27 mouse cellular contexts compared by ENCODE assay signal in genomic region chr2:166203647-166204046, GRCm38 (mm10). TPM values are rescaled to one million over a fixed set of nuclear protein-coding genes. Genes with fewer than 3 reads are reported as not detected.
DNase-seq lines count a peak whose midpoint lies in the region; ATAC-seq and TF ChIP-seq lines count a peak whose summit lies in the region.
"Had no signal": no experiment of that assay in that cellular context is flagged by ENCODE, and none has a peak within 500 bp of the region (broad histone marks: within the 10 kb centered on the region; RNA-seq: fewer than 3 reads in every experiment).

No protein-coding gene starts in this region.

- H3K27ac ChIP-seq in heart, embryonic 15.5 days: peak overlapping the region; percentile 79
- H3K27ac ChIP-seq in intestine, embryonic 14.5 days (ENCODE audit: low read depth): 0 out of 2 replicates have a peak overlapping the region, but pooled peaks have one; percentile 19
- peak overlapping the region; percentile 62 for H3K27ac ChIP-seq in limb, embryonic 10.5 days
- no peak overlapping the region; the same call in 1 of the 2 replicates for H3K27ac ChIP-seq in stomach, postnatal 0 days (replicated peaks)
- H3K27ac ChIP-seq: embryonic facial prominence, embryonic 12.5 days; heart, adult 2 months; hindbrain, embryonic 15.5 days; kidney, embryonic 15.5 days; liver, embryonic 15.5 days; macrophage; midbrain, embryonic 15.5 days; neural tube, embryonic 12.5 days had no signal

- no peaks in the 10 kb centered on the region for H3K36me3 ChIP-seq in heart, embryonic 15.5 days
- H3K36me3 ChIP-seq in intestine, embryonic 14.5 days (ENCODE audit: control insufficient read depth, insufficient read depth, low read length): no peaks in the 10 kb centered on the region
- no peaks in the 10 kb centered on the region for H3K36me3 ChIP-seq in limb, embryonic 10.5 days
- H3K36me3 ChIP-seq in stomach, postnatal 0 days (ENCODE audit: control insufficient read depth, insufficient read depth, low read length): no peaks in the 10 kb centered on the region
- H3K36me3 ChIP-seq: embryonic facial prominence, embryonic 12.5 days; G1E; hindbrain, embryonic 15.5 days; kidney, embryonic 15.5 days; liver, embryonic 15.5 days; midbrain, embryonic 15.5 days; neural tube, embryonic 12.5 days had no signal

- TF ChIP-seq CTCF in stomach, postnatal 0 days (IDR thresholded peaks at IDR 0.05; ENCODE audit: low read depth): no peak

- TF ChIP-seq EP300 in stomach, postnatal 0 days (optimal IDR thresholded peaks at IDR 0.05): no peak

- H3K9me3 ChIP-seq in heart, embryonic 15.5 days (replicated peaks): no peaks in the 10 kb centered on the region
- H3K9me3 ChIP-seq in intestine, embryonic 14.5 days (ENCODE audit: control insufficient read depth, low read length): no peaks in the 10 kb centered on the region
- H3K9me3 ChIP-seq in limb, embryonic 10.5 days (replicated peaks): no peaks in the 10 kb centered on the region
- H3K9me3 ChIP-seq in stomach, postnatal 0 days (ENCODE audit: control insufficient read depth, low read length): no peaks in the 10 kb centered on the region
- H3K9me3 ChIP-seq: embryonic facial prominence, embryonic 12.5 days; hindbrain, embryonic 15.5 days; kidney, embryonic 15.5 days; liver, embryonic 15.5 days; midbrain, embryonic 15.5 days; neural tube, embryonic 12.5 days had no signal

- peaks cover 39% of the 10 kb centered on the region for H3K4me1 ChIP-seq in heart, embryonic 15.5 days (replicated peaks)
- H3K4me1 ChIP-seq in intestine, embryonic 14.5 days (replicated peaks; ENCODE audit: control insufficient read depth, insufficient read depth, low read length): no peaks in the 10 kb centered on the region; the same call in 1 of the 2 replicates
- peaks cover 33% of the 10 kb centered on the region for H3K4me1 ChIP-seq in limb, embryonic 10.5 days
- H3K4me1 ChIP-seq in stomach, postnatal 0 days (replicated peaks; ENCODE audit: control insufficient read depth, insufficient read depth): no peaks in the 10 kb centered on the region
- H3K4me1 ChIP-seq: hindbrain, embryonic 15.5 days; liver, embryonic 15.5 days had no signal

- no peak overlapping the region for H3K9ac ChIP-seq in heart, embryonic 15.5 days
- H3K9ac ChIP-seq in intestine, embryonic 14.5 days (ENCODE audit: low read length): no peak overlapping the region
- no peak overlapping the region for H3K9ac ChIP-seq in stomach, postnatal 0 days (ENCODE audit: low read length)
- H3K9ac ChIP-seq: embryonic facial prominence, embryonic 12.5 days; forebrain, postnatal 0 days; hindbrain, embryonic 15.5 days; kidney, embryonic 15.5 days; liver, embryonic 15.5 days; midbrain, embryonic 15.5 days; neural tube, embryonic 12.5 days had no signal

- H3K27me3 ChIP-seq in heart, embryonic 15.5 days: 0 out of 2 replicates have a peak, but pooled peaks cover 2% of the 10 kb centered on the region
- no peaks in the 10 kb centered on the region for H3K27me3 ChIP-seq in intestine, embryonic 14.5 days (replicated peaks; ENCODE audit: control insufficient read depth, insufficient read depth, low read length)
- H3K27me3 ChIP-seq in limb, embryonic 10.5 days (ENCODE audit: low read depth, poor library complexity, severe bottlenecking): no peaks in the 10 kb centered on the region
- no peaks in the 10 kb centered on the region for H3K27me3 ChIP-seq in stomach, postnatal 0 days (ENCODE audit: control insufficient read depth, insufficient read depth, low read length)
- H3K27me3 ChIP-seq: embryonic facial prominence, embryonic 12.5 days; liver, embryonic 15.5 days; midbrain, embryonic 15.5 days; neural tube, embryonic 12.5 days had no signal

- 30% methylated on average over 11 of the region's 12 CpGs for WGBS in heart, embryonic 15.5 days
- WGBS in intestine, embryonic 14.5 days: 77% methylated on average over 12 of the region's 12 CpGs
- WGBS in limb, embryonic 10.5 days: 87% methylated on average over 12 of the region's 12 CpGs
- WGBS in stomach, postnatal 0 days: 72% methylated on average over 11 of the region's 12 CpGs

- H3K4me2 ChIP-seq in heart, embryonic 15.5 days: no peak overlapping the region
- no peak overlapping the region for H3K4me2 ChIP-seq in intestine, embryonic 14.5 days (ENCODE audit: low read length)
- H3K4me2 ChIP-seq in stomach, postnatal 0 days (replicated peaks; ENCODE audit: low read depth): no peak overlapping the region
- H3K4me2 ChIP-seq: embryonic facial prominence, embryonic 12.5 days; hindbrain, embryonic 15.5 days; kidney, embryonic 15.5 days; liver, embryonic 15.5 days; midbrain, embryonic 15.5 days; neural tube, embryonic 12.5 days had no signal

- ATAC-seq in heart, embryonic 15.5 days (replicated peaks; ENCODE audit: insufficient number of reproducible peaks, insufficient read depth, low FRiP score, low read depth): 0 out of 2 replicates have a peak, but pooled peaks have one; percentile 28
- ATAC-seq in intestine, embryonic 14.5 days (replicated peaks; ENCODE audit: low FRiP score, low TSS enrichment, low read depth): peak; percentile 44; the same call in 1 of the 2 replicates
- ATAC-seq in stomach, postnatal 0 days (ENCODE audit: low FRiP score, low TSS enrichment): peak; percentile 80
- ATAC-seq: forebrain, postnatal 0 days; midbrain, embryonic 15.5 days; Patski had no signal

- H3K4me3 ChIP-seq in heart, embryonic 15.5 days: no peak overlapping the region
- no peak overlapping the region for H3K4me3 ChIP-seq in intestine, embryonic 14.5 days (ENCODE audit: low read depth, low read length)
- H3K4me3 ChIP-seq in limb, embryonic 10.5 days: no peak overlapping the region
- no peak overlapping the region for H3K4me3 ChIP-seq in stomach, postnatal 0 days (ENCODE audit: low read depth, low read length)
- H3K4me3 ChIP-seq: embryonic facial prominence, embryonic 12.5 days; heart, adult 2 months; hindbrain, embryonic 15.5 days; kidney, embryonic 15.5 days; liver, embryonic 15.5 days; midbrain, embryonic 15.5 days; neural tube, embryonic 12.5 days had no signal

- DNase-seq in heart, adult 9 months (ENCODE audit: low spot score in 2 of 2): no peak
- no peak for DNase-seq in intestine, embryonic 14.5 days (ENCODE audit: low spot score)
- DNase-seq in limb, embryonic 10.5 days (ENCODE audit: low spot score): no peak
- peak; percentile 69 for DNase-seq in stomach, postnatal 0 days (ENCODE audit: low spot score)
- DNase-seq in c-Kit-positive CD71-positive TER-119-positive erythroid progenitor cells, embryonic 14.5 days (ENCODE audit: low spot score): no peak
- no peak for DNase-seq in layer of hippocampus, adult 18-20 months (ENCODE audit: low spot score in 2 of 2)
- DNase-seq: B cell, adult 2 months; cerebellum, adult 11-12 months; cerebellum, postnatal 14 days; forebrain, postnatal 0 days; gastrocnemius, postnatal 25 days; kidney, adult 11 months; kidney, postnatal 36 days; liver; right cerebral cortex, postnatal 14 days had no signal

RNA-seq across cellular contexts. Expression of gene Sulf2, which starts 48.2 kb away (rescaled TPM):
- 80.6 and 94.0 TPM in 2 replicates for polyA plus RNA-seq in heart, embryonic 15.5 days (2015; fragmentation: Nextera tagmentation; extraction: Ambion mirVana)
- polyA plus RNA-seq in intestine, embryonic 14.5 days (2014; fragmentation: Nextera tagmentation; extraction: Ambion mirVana): 134 TPM in 2 replicates
- polyA plus RNA-seq in limb, embryonic 10.5 days (2016; fragmentation: Nextera tagmentation; extraction: Ambion mirVana): 157 and 188 TPM in 2 replicates
- 44.2 and 49.1 TPM in 2 replicates for polyA plus RNA-seq in stomach, postnatal 0 days (2015; fragmentation: Nextera tagmentation; extraction: Ambion mirVana)
- 100 to 1,000 TPM in 1 of 2 experiments, 10 to 100 TPM in 1; 98.6 to 111 TPM for total RNA-seq in layer of hippocampus, adult 18-20 months (2021)
- total RNA-seq: CH12.LX had no signal
- polyA plus RNA-seq: G1E had no signal

Comparison
In these comparisons a context has a peak if more than half of its experiments do, and no peak if none do; other contexts are left out.
1. ATAC-seq: peak in every context shown above with its lines; median percentile 80 in stomach, postnatal 0 days; 44 in intestine, embryonic 14.5 days; 28 in heart, embryonic 15.5 days.